Mouse (Mus musculus) forebrain, postnatal 0 days (tissue): ENCODE measurements around the gene Wdr38. TPM values are rescaled to one million over a fixed set of nuclear protein-coding genes. Genes with fewer than 3 reads are reported as not detected.

Experiments used
- ATAC-seq: fragments of 200-750 bp; cut with Nextera tagmentation; 2 replicates; pipeline ENCODE4 v1.8.0; 2017; ENCODE audit warnings: mild to moderate bottlenecking, moderate library complexity
- DNase-seq: peaks from one replicate; pipeline ENCODE4 v3.0.0-alpha.2; 2015
- H3K27ac ChIP-seq: fragments of 300-500 bp; sonication (generic); 2 replicates; pipeline ENCODE4 v1.5.1; 2014; ENCODE audit warnings: low read depth, mild to moderate bottlenecking, antibody characterized with exemption, low read length, moderate library complexity, mixed read lengths
- H3K27me3 ChIP-seq: fragments of 300-500 bp; sonication (generic); 2 replicates; pipeline ENCODE4 v1.6.1; 2014; ENCODE audit warnings: mild to moderate bottlenecking, low read length, mixed read lengths; ENCODE audit not compliant: insufficient read depth
- H3K36me3 ChIP-seq: fragments of 300-500 bp; sonication (generic); 2 replicates; pipeline ENCODE4 v1.6.1; 2014; ENCODE audit warnings: mild to moderate bottlenecking, moderate library complexity; ENCODE audit not compliant: insufficient read depth
- H3K4me1 ChIP-seq: fragments of 300-500 bp; sonication (generic); 2 replicates; pipeline ENCODE4 v1.6.1; 2014; ENCODE audit warnings: antibody characterized with exemption; ENCODE audit not compliant: insufficient read depth
- H3K4me2 ChIP-seq: fragments of 300-500 bp; sonication (generic); 2 replicates; pipeline ENCODE4 v1.6.1; 2014; ENCODE audit warnings: low read depth, mild to moderate bottlenecking, moderate library complexity
- H3K4me3 ChIP-seq: fragments of 300-500 bp; sonication (generic); 2 replicates; pipeline ENCODE4 v1.5.1; 2014; ENCODE audit warnings: low read depth, low read length, mixed read lengths
- H3K9ac ChIP-seq: fragments of 300-500 bp; sonication (generic); 2 replicates; pipeline ENCODE4 v1.6.1; 2014; ENCODE audit warnings: mild to moderate bottlenecking
- H3K9me3 ChIP-seq: fragments of 300-500 bp; sonication (generic); 2 replicates; pipeline ENCODE4 v1.6.1; 2016; ENCODE audit warnings: low read length
- CTCF ChIP-seq: sonication (generic); IDR thresholded peaks from 2 replicates; pipeline ENCODE4 v1.5.1; 2016; ENCODE audit warnings: antibody characterized with exemption, control low read depth, low read depth
- WGBS: fragments of 180-500 bp; shearing (Covaris S2); extraction: QIAGEN DNeasy Blood & Tissue Kit; methylation state at CpG from one replicate; pipeline ENCODE4 v1.1.7; 2014; 5-methylcytosine and 5-hydroxymethylcytosine counted together
- polyA plus RNA-seq: library from polyadenylated mRNA; unstranded; fragments of >200 nt; fragmentation: Nextera tagmentation; extraction: Ambion mirVana; gene quantifications from 2 replicates; pipeline ENCODE4 v1.2.1, GENCODE M21; 2015
- total RNA-seq: library from RNA; depleted of rRNA; stranded (reverse); fragments of >200 nt; gene quantifications from 2 replicates; pipeline ENCODE4 v1.2.3, GENCODE M21; 2014

The Wdr38 gene
- total and polyA plus RNA-seq, 2 experiments from 2014 or later = 0.43 to 0.64 TPM

DNA sequence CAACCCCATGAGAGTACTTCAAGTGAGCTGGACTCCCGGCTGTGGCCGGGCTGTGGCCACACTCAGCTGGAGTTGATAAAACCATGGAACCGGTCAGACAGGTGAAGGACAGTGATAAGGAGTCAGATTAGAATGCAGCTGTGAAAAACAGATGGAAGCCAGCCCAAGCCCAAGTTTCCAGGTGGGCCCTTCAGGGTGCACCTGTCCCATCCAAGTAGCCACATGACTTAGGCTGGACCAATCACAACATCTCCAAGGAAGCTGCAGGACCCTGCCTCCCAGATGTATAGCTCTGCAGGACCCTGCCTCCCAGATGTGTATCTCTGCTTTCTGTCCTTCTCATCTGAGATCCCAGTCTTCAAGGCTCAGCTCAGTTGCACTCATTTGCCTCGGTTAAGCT, 5.3 kb upstream of the Wdr38 start:
- no peak overlapping the region for H3K4me2 ChIP-seq
- no peaks in the 10 kb centered on the region for H3K9me3 ChIP-seq
- no peak overlapping the region for H3K27ac ChIP-seq
- H3K27me3 ChIP-seq = no peaks in the 10 kb centered on the region
- WGBS = 75% methylated on average over 4 of the region's 4 CpGs
- H3K4me1 ChIP-seq = no peaks in the 10 kb centered on the region
- H3K4me3 ChIP-seq = no peak overlapping the region
- ATAC-seq (no peak), DNase-seq (no peak)
- no peaks in the 10 kb centered on the region for H3K36me3 ChIP-seq
- TF ChIP-seq CTCF = no peak
- H3K9ac ChIP-seq = no peak overlapping the region

- H3K9me3 ChIP-seq = no peaks in the 10 kb centered on the region
- H3K27ac ChIP-seq = no peak overlapping the region
- ATAC-seq (no peak), DNase-seq (no peak)
- H3K9ac ChIP-seq = no peak overlapping the region
- no peak overlapping the region for H3K4me3 ChIP-seq
- H3K4me1 ChIP-seq = no peaks in the 10 kb centered on the region
- 30% methylated on average over 4 of the region's 4 CpGs for WGBS
- no peaks in the 10 kb centered on the region for H3K36me3 ChIP-seq
- H3K4me2 ChIP-seq = no peak overlapping the region
- H3K27me3 ChIP-seq = no peaks in the 10 kb centered on the region
- no peak for TF ChIP-seq CTCF
Observed at GRCm38 (mm10) chr2:38992452-38992851, 4.8 kb upstream of the Wdr38 start.

DNA sequence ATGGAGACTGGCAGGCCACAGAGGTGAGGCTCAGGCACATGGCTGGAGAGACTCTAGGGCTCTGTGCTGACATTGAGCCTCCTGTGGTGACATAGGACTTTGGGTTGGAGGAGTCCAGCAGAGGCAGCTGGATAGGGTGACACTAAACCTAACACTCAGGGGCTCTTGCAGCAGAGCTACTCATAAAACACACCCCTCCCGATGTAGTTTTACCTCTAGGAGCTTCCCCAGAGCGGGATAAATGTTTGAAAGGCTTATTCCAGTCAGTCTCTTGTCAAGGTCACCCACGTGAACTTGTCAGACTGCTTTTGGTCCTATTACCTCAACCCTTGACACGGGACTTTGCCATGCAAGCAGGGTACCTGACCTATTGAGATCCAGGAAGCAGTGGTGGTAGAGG, 2.1 kb downstream of the Wdr38 start:
- H3K4me3 ChIP-seq = no peak overlapping the region
- no peaks in the 10 kb centered on the region for H3K9me3 ChIP-seq
- no peak overlapping the region for H3K27ac ChIP-seq
- peaks cover 38% of the 10 kb centered on the region for H3K36me3 ChIP-seq
- no peak for TF ChIP-seq CTCF
- no peaks in the 10 kb centered on the region for H3K27me3 ChIP-seq
- no peak for DNase-seq
- no peak overlapping the region for H3K9ac ChIP-seq
- ATAC-seq = no peak
- 64% methylated on average over 4 of the region's 4 CpGs for WGBS
- peaks cover 9% of the 10 kb centered on the region for H3K4me1 ChIP-seq
- H3K4me2 ChIP-seq = no peak overlapping the region

DNA sequence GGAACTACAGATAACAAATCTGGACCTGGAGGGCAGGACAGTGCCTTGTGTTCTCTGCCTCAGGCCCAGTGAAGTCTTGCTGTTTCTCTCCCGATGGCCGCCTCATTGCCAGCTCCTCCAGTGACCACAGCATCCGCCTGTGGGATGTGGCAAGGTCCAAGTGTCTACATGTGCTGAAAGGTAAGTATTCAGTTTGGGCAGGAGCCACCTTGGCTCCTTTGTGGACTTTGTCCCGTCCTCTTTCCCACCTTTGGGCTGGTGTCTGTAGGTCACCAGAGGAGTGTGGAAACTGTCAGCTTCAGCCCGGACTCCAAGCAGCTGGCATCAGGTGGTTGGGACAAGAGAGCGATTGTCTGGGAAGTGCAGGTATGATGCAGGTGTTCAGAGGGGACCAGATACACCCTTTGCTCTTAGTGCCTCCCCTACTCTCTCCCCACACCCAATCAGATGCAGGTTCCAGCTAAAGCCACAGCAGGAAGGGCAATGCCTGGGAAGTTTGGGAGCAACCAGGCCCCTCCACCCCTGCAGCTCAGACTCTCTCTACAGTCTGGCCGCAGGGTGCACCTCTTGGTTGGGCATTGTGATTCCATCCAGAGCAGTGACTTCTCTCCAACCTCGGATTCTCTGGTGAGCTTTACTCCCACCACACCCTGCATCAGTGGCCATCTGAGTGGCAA, 2.8 kb downstream of the Wdr38 start:
- H3K9me3 ChIP-seq = no peaks in the 10 kb centered on the region
- no peak for TF ChIP-seq CTCF
- no peaks in the 10 kb centered on the region for H3K27me3 ChIP-seq
- no peak for DNase-seq
- WGBS = 71% methylated on average over 8 of the region's 8 CpGs
- H3K9ac ChIP-seq = no peak overlapping the region
- peaks cover 38% of the 10 kb centered on the region for H3K36me3 ChIP-seq
- H3K4me2 ChIP-seq = no peak overlapping the region
- H3K4me3 ChIP-seq = no peak overlapping the region
- H3K27ac ChIP-seq = no peak overlapping the region
- no peak for ATAC-seq
- H3K4me1 ChIP-seq = peaks cover 9% of the 10 kb centered on the region

DNA sequence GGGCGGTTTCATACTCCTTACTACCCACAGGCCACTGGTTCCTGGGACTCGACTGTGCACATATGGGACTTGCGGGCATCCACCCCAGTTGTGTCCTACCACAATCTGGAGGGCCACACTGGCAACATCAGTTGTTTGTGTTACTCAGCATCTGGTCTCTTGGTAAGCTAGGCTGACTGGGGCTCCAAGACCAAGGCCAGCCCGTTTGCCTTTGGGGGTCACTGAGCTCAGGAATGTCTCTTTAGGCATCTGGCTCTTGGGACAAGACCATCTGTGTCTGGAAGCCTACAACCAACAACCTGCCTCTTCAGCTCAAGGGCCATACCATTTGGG, 3.3 kb downstream of the Wdr38 start:
- no peak overlapping the region for H3K9ac ChIP-seq
- no peak for TF ChIP-seq CTCF
- WGBS = 87% methylated on average over 4 of the region's 4 CpGs
- peaks cover 9% of the 10 kb centered on the region for H3K4me1 ChIP-seq
- ATAC-seq (no peak), DNase-seq (no peak)
- no peaks in the 10 kb centered on the region for H3K27me3 ChIP-seq
- H3K36me3 ChIP-seq = peaks cover 38% of the 10 kb centered on the region
- H3K9me3 ChIP-seq = no peaks in the 10 kb centered on the region
- H3K4me3 ChIP-seq = no peak overlapping the region
- H3K27ac ChIP-seq = no peak overlapping the region
- H3K4me2 ChIP-seq = no peak overlapping the region

DNA sequence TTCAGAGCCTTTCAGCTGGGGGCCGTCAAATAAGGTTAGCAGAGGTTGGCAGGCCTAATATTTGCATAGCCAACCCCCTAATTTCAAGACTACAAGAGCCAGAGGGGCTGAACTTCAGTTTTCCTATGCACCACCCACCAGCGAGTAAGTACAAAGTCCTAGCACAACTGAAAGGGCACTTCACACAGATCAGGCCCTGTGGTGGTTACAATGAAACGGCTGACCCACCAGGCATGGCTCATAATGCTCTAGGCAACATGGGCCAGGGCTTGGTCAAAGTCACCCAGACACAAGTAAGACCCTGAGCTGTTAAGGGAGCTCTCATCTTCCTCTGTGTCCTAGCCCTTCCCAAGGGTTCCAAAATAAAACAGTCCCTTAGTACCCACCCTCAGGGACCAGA, 4.6 kb downstream of the Wdr38 start:
- 83% methylated on average over 3 of the region's 3 CpGs for WGBS
- no peak overlapping the region for H3K4me2 ChIP-seq
- no peaks in the 10 kb centered on the region for H3K27me3 ChIP-seq
- no peak for DNase-seq
- no peak overlapping the region for H3K27ac ChIP-seq
- no peak overlapping the region for H3K4me3 ChIP-seq
- no peak overlapping the region for H3K9ac ChIP-seq
- peaks cover 38% of the 10 kb centered on the region for H3K36me3 ChIP-seq
- H3K4me1 ChIP-seq = peaks cover 14% of the 10 kb centered on the region
- TF ChIP-seq CTCF = no peak
- no peak for ATAC-seq
- H3K9me3 ChIP-seq = no peaks in the 10 kb centered on the region

DNA sequence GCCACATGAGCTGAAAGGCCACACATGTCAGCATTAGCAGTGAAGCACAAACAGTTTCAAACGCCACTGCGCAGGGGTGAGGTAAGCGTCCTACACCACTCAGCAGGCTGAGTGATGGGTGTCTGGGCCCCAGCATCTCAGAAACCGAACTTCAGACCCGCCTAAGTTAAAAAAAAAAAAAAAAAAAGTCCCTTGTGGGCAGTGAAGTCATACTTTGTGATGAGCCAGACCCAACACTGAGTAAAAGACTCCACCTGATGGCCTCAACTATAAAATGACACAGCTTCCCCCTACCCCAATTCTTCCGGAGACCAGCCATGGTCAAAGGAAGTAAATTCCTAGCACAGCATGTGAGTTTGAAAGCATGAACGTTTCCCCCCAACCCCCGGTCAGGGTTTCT, 5.8 kb downstream of the Wdr38 start:
- peaks cover 18% of the 10 kb centered on the region for H3K4me1 ChIP-seq
- WGBS = 42% methylated on average over 8 of the region's 8 CpGs
- no peak overlapping the region; the same call in 1 of the 2 replicates for H3K4me2 ChIP-seq
- peaks cover 38% of the 10 kb centered on the region for H3K36me3 ChIP-seq
- DNase-seq (no peak), ATAC-seq (no peak)
- H3K9ac ChIP-seq = no peak overlapping the region
- H3K27me3 ChIP-seq = no peaks in the 10 kb centered on the region
- H3K27ac ChIP-seq = no peak overlapping the region
- TF ChIP-seq CTCF = no peak
- H3K9me3 ChIP-seq = no peaks in the 10 kb centered on the region
- H3K4me3 ChIP-seq = no peak overlapping the region
